In the genomic region with DNA sequence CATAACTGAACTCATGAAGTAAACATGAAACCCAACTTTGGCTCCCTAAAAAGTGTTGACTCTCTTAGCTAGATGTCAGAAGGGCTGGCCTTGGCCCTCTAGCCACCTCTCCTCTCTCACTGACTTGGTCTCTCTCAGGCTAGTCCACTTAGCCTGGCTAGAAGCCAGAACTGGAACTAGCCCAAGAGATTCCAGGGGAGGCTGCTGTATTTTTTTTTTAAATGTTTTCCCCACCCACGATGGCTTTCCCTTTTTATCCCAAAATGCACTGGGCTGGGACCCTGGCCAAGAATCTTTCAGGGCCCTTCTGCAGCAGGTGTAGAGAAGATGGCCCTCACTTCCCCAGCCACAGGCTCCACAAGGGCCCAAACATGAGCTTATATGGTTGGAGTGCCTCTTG, we compare ENCODE assay signal across 8 mouse cellular contexts. TPM values are rescaled to one million over a fixed set of nuclear protein-coding genes. Genes with fewer than 3 reads are reported as not detected.
A peak's percentile ranks its signal among the peaks of the same experiment; 100 is the strongest.
DNase-seq lines count a peak whose midpoint lies in the region; ATAC-seq and TF ChIP-seq lines count a peak whose summit lies in the region.

No protein-coding gene starts in this region.

- no peaks in the 10 kb centered on the region for H3K9me3 ChIP-seq in forebrain, embryonic 14.5 days (replicated peaks; ENCODE audit: control insufficient read depth, low read length)
- H3K9me3 ChIP-seq in forebrain, embryonic 10.5 days = no peaks in the 10 kb centered on the region
- H3K9me3 ChIP-seq in kidney, embryonic 14.5 days (ENCODE audit: control insufficient read depth, low read length) = no peaks in the 10 kb centered on the region
- no peaks in the 10 kb centered on the region for H3K9me3 ChIP-seq in forebrain, embryonic 13.5 days (replicated peaks)

- no peak overlapping the region for H3K9ac ChIP-seq in forebrain, embryonic 14.5 days (ENCODE audit: low read length)
- H3K9ac ChIP-seq in kidney, embryonic 14.5 days (ENCODE audit: low read depth, low read length) = no peak overlapping the region
- H3K9ac ChIP-seq in forebrain, embryonic 13.5 days = no peak overlapping the region

- H3K27me3 ChIP-seq in forebrain, embryonic 14.5 days (replicated peaks; ENCODE audit: control insufficient read depth, insufficient read depth, low read length) = peaks cover 25% of the 10 kb centered on the region
- peaks cover 89% of the 10 kb centered on the region for H3K27me3 ChIP-seq in forebrain, embryonic 10.5 days (ENCODE audit: poor library complexity, severe bottlenecking)
- H3K27me3 ChIP-seq in kidney, embryonic 14.5 days (ENCODE audit: control insufficient read depth, insufficient read depth, low read length) = peaks cover 42% of the 10 kb centered on the region
- peaks cover 9% of the 10 kb centered on the region for H3K27me3 ChIP-seq in thymus, adult 2 months (ENCODE audit: control insufficient read depth, insufficient read depth, low read length)
- H3K27me3 ChIP-seq in forebrain, embryonic 13.5 days = peaks cover 60% of the 10 kb centered on the region

- TF ChIP-seq CTCF in thymus, adult 2 months (IDR thresholded peaks at IDR 0.05; ENCODE audit: borderline replicate concordance, control insufficient read depth, extremely low read depth, insufficient read depth, low read length, poor library complexity) = no peak

- no peak for TF ChIP-seq POLR2A in thymus, adult 2 months (IDR thresholded peaks at IDR 0.05; ENCODE audit: control insufficient read depth, extremely low read depth, insufficient read depth, low read length, poor library complexity)

- WGBS in forebrain, embryonic 14.5 days = 28% methylated on average over 1 of the region's 1 CpGs
- 76% methylated on average over 1 of the region's 1 CpGs for WGBS in forebrain, embryonic 10.5 days
- 39% methylated on average over 1 of the region's 1 CpGs for WGBS in kidney, embryonic 14.5 days
- WGBS in thymus, adult 2 months = 78% methylated on average over 1 of the region's 1 CpGs
- 17% methylated on average over 1 of the region's 1 CpGs for WGBS in forebrain, embryonic 13.5 days

- no peak for ATAC-seq in forebrain, embryonic 14.5 days
- no peak for ATAC-seq in kidney, embryonic 14.5 days (ENCODE audit: low FRiP score, low TSS enrichment)
- no peak for ATAC-seq in forebrain, embryonic 13.5 days

- DNase-seq in forebrain, embryonic 14.5 days (ENCODE audit: low spot score) = peak; percentile 37
- no peak for DNase-seq in forebrain, embryonic 10.5 days (ENCODE audit: extremely low spot score, low spot score)
- peak; percentile 86 for DNase-seq in gastrocnemius, adult 18-20 months (ENCODE audit: low spot score)
- DNase-seq in ovary, adult 18-20 months (ENCODE audit: low spot score) = peak; percentile 79
- no peak for DNase-seq in thymus, adult 2 months
- DNase-seq in natural killer cell, adult 2 months (ENCODE audit: low spot score in 2 of 2) = no peak

- no peak overlapping the region for H3K4me2 ChIP-seq in forebrain, embryonic 14.5 days (ENCODE audit: low read length)
- H3K4me2 ChIP-seq in kidney, embryonic 14.5 days (replicated peaks; ENCODE audit: low read depth, low read length) = no peak overlapping the region
- no peak overlapping the region for H3K4me2 ChIP-seq in forebrain, embryonic 13.5 days

- no peaks in the 10 kb centered on the region; the same call in 1 of the 2 replicates for H3K4me1 ChIP-seq in forebrain, embryonic 14.5 days (ENCODE audit: control insufficient read depth, insufficient read depth, low read length)
- peaks cover 47% of the 10 kb centered on the region for H3K4me1 ChIP-seq in forebrain, embryonic 10.5 days
- H3K4me1 ChIP-seq in kidney, embryonic 14.5 days (ENCODE audit: control insufficient read depth, insufficient read depth, low read length) = peaks cover 19% of the 10 kb centered on the region
- peaks cover 3% of the 10 kb centered on the region; the same call in 1 of the 2 replicates for H3K4me1 ChIP-seq in thymus, adult 2 months (replicated peaks; ENCODE audit: control insufficient read depth, insufficient read depth, low read length)
- H3K4me1 ChIP-seq in forebrain, embryonic 13.5 days = peaks cover 25% of the 10 kb centered on the region

- no peak overlapping the region for H3K4me3 ChIP-seq in forebrain, embryonic 14.5 days (ENCODE audit: low read depth, low read length)
- no peak overlapping the region for H3K4me3 ChIP-seq in forebrain, embryonic 10.5 days
- H3K4me3 ChIP-seq in kidney, embryonic 14.5 days (ENCODE audit: low read length) = no peak overlapping the region
- H3K4me3 ChIP-seq in thymus, adult 2 months (ENCODE audit: control insufficient read depth, insufficient read depth, low read length) = no peak overlapping the region
- H3K4me3 ChIP-seq in forebrain, embryonic 13.5 days = no peak overlapping the region

- no peaks in the 10 kb centered on the region for H3K36me3 ChIP-seq in forebrain, embryonic 14.5 days (ENCODE audit: control insufficient read depth, insufficient read depth, low read length)
- H3K36me3 ChIP-seq in forebrain, embryonic 10.5 days (replicated peaks) = no peaks in the 10 kb centered on the region
- no peaks in the 10 kb centered on the region for H3K36me3 ChIP-seq in kidney, embryonic 14.5 days (ENCODE audit: control insufficient read depth, insufficient read depth, low read length)
- H3K36me3 ChIP-seq in thymus, adult 2 months (ENCODE audit: control insufficient read depth, insufficient read depth, low read length) = no peaks in the 10 kb centered on the region
- H3K36me3 ChIP-seq in forebrain, embryonic 13.5 days (ENCODE audit: poor library complexity, severe bottlenecking) = no peaks in the 10 kb centered on the region

- no peak overlapping the region for H3K27ac ChIP-seq in forebrain, embryonic 14.5 days (ENCODE audit: low read depth, low read length)
- no peak overlapping the region for H3K27ac ChIP-seq in forebrain, embryonic 10.5 days
- H3K27ac ChIP-seq in kidney, embryonic 14.5 days (ENCODE audit: low read depth, low read length) = peak overlapping the region; percentile 48
- H3K27ac ChIP-seq in thymus, adult 2 months (ENCODE audit: control insufficient read depth, insufficient read depth, low read length) = no peak overlapping the region
- no peak overlapping the region for H3K27ac ChIP-seq in forebrain, embryonic 13.5 days

RNA-seq across cellular contexts. Expression of a gene that starts 4.2 kb away (rescaled TPM):
- polyA plus RNA-seq in forebrain, embryonic 14.5 days (2014; fragmentation: Nextera tagmentation; extraction: Ambion mirVana) = 0.52 and 0.79 TPM in 2 replicates
- polyA plus RNA-seq in forebrain, embryonic 10.5 days (2016; fragmentation: Nextera tagmentation; extraction: Ambion mirVana) = 0.63 TPM in 1 of 2 replicates, not detected in the other
- 1 to 10 TPM; 1.3 to 1.9 TPM for total RNA-seq in gastrocnemius, adult 18-20 months (2021)
- 0.89 and 1.0 TPM in 2 replicates for polyA plus RNA-seq in kidney, embryonic 14.5 days (2014; fragmentation: Nextera tagmentation; extraction: Ambion mirVana)
- 4.2 and 7.7 TPM in 2 replicates for polyA plus RNA-seq in thymus, adult 2 months (2012; rRNA removed)
- 0.34 and 0.39 TPM in 2 replicates for polyA plus RNA-seq in forebrain, embryonic 13.5 days (2015; fragmentation: Nextera tagmentation; extraction: Ambion mirVana)

RNA-seq across cellular contexts. Expression of a gene that starts 16.5 kb away (rescaled TPM):
- polyA plus RNA-seq in forebrain, embryonic 14.5 days (2014; fragmentation: Nextera tagmentation; extraction: Ambion mirVana) = 30.6 and 33.6 TPM in 2 replicates
- 3.1 and 3.3 TPM in 2 replicates for polyA plus RNA-seq in forebrain, embryonic 10.5 days (2016; fragmentation: Nextera tagmentation; extraction: Ambion mirVana)
- 1 to 10 TPM; 1.8 to 1.9 TPM for total RNA-seq in gastrocnemius, adult 18-20 months (2021)
- polyA plus RNA-seq in kidney, embryonic 14.5 days (2014; fragmentation: Nextera tagmentation; extraction: Ambion mirVana) = 17.2 and 17.8 TPM in 2 replicates
- 12.7 and 14.3 TPM in 2 replicates for polyA plus RNA-seq in thymus, adult 2 months (2012; rRNA removed)
- polyA plus RNA-seq in forebrain, embryonic 13.5 days (2015; fragmentation: Nextera tagmentation; extraction: Ambion mirVana) = 10.8 and 14.9 TPM in 2 replicates

RNA-seq across cellular contexts. Expression of a gene that starts 27.2 kb away (rescaled TPM):
- 0.10 and 0.25 TPM in 2 replicates for polyA plus RNA-seq in forebrain, embryonic 14.5 days (2014; fragmentation: Nextera tagmentation; extraction: Ambion mirVana)
- 0.09 and 0.12 TPM in 2 replicates for polyA plus RNA-seq in forebrain, embryonic 10.5 days (2016; fragmentation: Nextera tagmentation; extraction: Ambion mirVana)
- total RNA-seq in gastrocnemius, adult 18-20 months (2021) = under 1 TPM; 0.59 to 0.71 TPM
- polyA plus RNA-seq in kidney, embryonic 14.5 days (2014; fragmentation: Nextera tagmentation; extraction: Ambion mirVana) = 0.27 and 0.47 TPM in 2 replicates
- 10.4 and 14.5 TPM in 2 replicates for polyA plus RNA-seq in thymus, adult 2 months (2012; rRNA removed)
- 0.08 TPM in 2 replicates for polyA plus RNA-seq in forebrain, embryonic 13.5 days (2015; fragmentation: Nextera tagmentation; extraction: Ambion mirVana)

Comparison
In these comparisons a context has a peak if more than half of its experiments do, and no peak if none do; other contexts are left out.
1. DNase-seq: peak in forebrain, embryonic 14.5 days (single experiment), gastrocnemius, adult 18-20 months (single experiment) and ovary, adult 18-20 months (single experiment); none in forebrain, embryonic 10.5 days (single experiment), thymus, adult 2 months (single experiment) and natural killer cell, adult 2 months (0 of 2).